ENCODE assay signal across 10 mouse cellular contexts in the genomic region with DNA sequence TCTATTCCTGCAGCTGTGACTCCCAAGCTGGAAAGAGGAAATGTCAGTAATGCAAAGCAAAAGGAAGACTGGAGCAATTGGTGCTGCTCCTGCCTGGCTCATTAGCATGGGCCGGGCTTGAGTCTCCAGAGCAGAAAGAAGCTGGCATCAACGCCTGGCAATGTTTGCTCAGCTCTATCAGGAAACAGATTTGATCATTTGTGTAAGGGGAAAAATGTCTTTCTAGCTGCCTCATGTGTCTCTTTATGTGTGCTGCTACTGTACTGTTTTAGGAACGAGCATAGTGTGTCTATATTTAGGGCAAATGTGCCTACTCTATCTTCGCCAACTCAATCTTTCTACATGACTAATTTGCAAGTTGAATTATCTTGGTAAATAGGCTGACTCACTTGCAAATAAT.
DNase-seq lines count a peak whose midpoint lies in the region; TF ChIP-seq lines count a peak whose summit lies in the region.
"Had no signal": no experiment of that assay in that cellular context is flagged by ENCODE, and none has a peak within 500 bp of the region (broad histone marks: within the 10 kb centered on the region; RNA-seq: fewer than 3 reads in every experiment).

No protein-coding gene starts in this region.

- peaks cover 0 to 24% of the 10 kb centered on the region in 2 experiments; a peak in 2 of 4 replicates for H3K4me1 ChIP-seq in CH12.LX (ENCODE audit: control insufficient read depth in 1 of 2, insufficient read depth in 2 of 2)
- no peaks in the 10 kb centered on the region for H3K4me1 ChIP-seq in thymus, adult 2 months (replicated peaks; ENCODE audit: control insufficient read depth, insufficient read depth, low read length)
- H3K4me1 ChIP-seq: heart, embryonic 10.5 days; limb, embryonic 13.5 days had no signal

- no peak overlapping the region for H3K4me2 ChIP-seq in CH12.LX (ENCODE audit: insufficient read depth, low read depth, poor library complexity, severe bottlenecking)
- H3K4me2 ChIP-seq: limb, embryonic 13.5 days had no signal

- no peak for TF ChIP-seq RAD21 in CH12.LX (IDR thresholded peaks at IDR 0.05; ENCODE audit: low read depth, low read length)

- H3K9ac ChIP-seq in CH12.LX (ENCODE audit: insufficient read depth, low read depth): no peak overlapping the region
- H3K9ac ChIP-seq: limb, embryonic 13.5 days had no signal

- H3K36me3 ChIP-seq in CH12.LX (replicated peaks in 1 of 2; ENCODE audit: control insufficient read depth in 1 of 2, insufficient read depth in 1 of 2, low read length in 1 of 2): no peaks in the 10 kb centered on the region
- H3K36me3 ChIP-seq in thymus, adult 2 months (ENCODE audit: control insufficient read depth, insufficient read depth, low read length): no peaks in the 10 kb centered on the region
- H3K36me3 ChIP-seq: heart, embryonic 10.5 days; limb, embryonic 13.5 days had no signal

- no peak for TF ChIP-seq POLR2A in CH12.LX (IDR thresholded peaks at IDR 0.05; ENCODE audit: low read depth, low read length)
- no peak for TF ChIP-seq POLR2A in thymus, adult 2 months (IDR thresholded peaks at IDR 0.05; ENCODE audit: control insufficient read depth, extremely low read depth, insufficient read depth, low read length, poor library complexity)

- dilution Hi-C loops in CH12.LX (cut with MboI; ENCODE audit: extremely low pct_ligation_motif_present, extremely low pct_unique_long_range_greater_than_20kb, low sequenced_read_pairs): no loop called here

- TF ChIP-seq EP300 in CH12.LX (IDR thresholded peaks at IDR 0.05; ENCODE audit: low read length): no peak

- no peaks in the 10 kb centered on the region for H3K27me3 ChIP-seq in CH12.LX (replicated peaks)
- H3K27me3 ChIP-seq in thymus, adult 2 months (ENCODE audit: control insufficient read depth, insufficient read depth, low read length): no peaks in the 10 kb centered on the region
- H3K27me3 ChIP-seq: limb, embryonic 13.5 days had no signal

- H3K4me3 ChIP-seq in CH12.LX (replicated peaks in 1 of 3; ENCODE audit: low read depth in 2 of 3, low read length in 2 of 3, poor library complexity in 1 of 3): no peak overlapping the region
- H3K4me3 ChIP-seq in thymus, adult 2 months (ENCODE audit: control insufficient read depth, insufficient read depth, low read length): no peak overlapping the region
- H3K4me3 ChIP-seq: heart, embryonic 10.5 days; limb, embryonic 13.5 days had no signal

- H3K27ac ChIP-seq in CH12.LX (ENCODE audit: insufficient read depth, low read depth): no peak overlapping the region
- no peak overlapping the region for H3K27ac ChIP-seq in thymus, adult 2 months (ENCODE audit: control insufficient read depth, insufficient read depth, low read length)
- H3K27ac ChIP-seq: heart, embryonic 10.5 days; limb, embryonic 13.5 days had no signal

- intact Hi-C loops in left cerebral cortex, postnatal 14 days (cut with DNase I): no loop called here

- peak; percentile 33 to 35 for DNase-seq in cerebellum, postnatal 14 days
- no peak for DNase-seq in cerebellum, adult 11 months
- DNase-seq in CH12.LX (ENCODE audit: extremely low read depth): peak; percentile 24
- peak; percentile 58 for DNase-seq in layer of hippocampus, adult 11-12 months (ENCODE audit: low spot score)
- DNase-seq in left cerebral cortex, postnatal 14 days (ENCODE audit: low spot score in 2 of 2): peak; percentile 44 to 45
- DNase-seq in urinary bladder, adult 2 months (ENCODE audit: low spot score): no peak
- DNase-seq in embryo, embryonic 11 days: no peak
- no peak for DNase-seq in thymus, adult 2 months

- in situ Hi-C loops in CH12.LX (cut with MboI; ENCODE audit: low pct_ligation_motif_present, low pct_unique_long_range_greater_than_20kb, low sequenced_read_pairs): no loop called here

- TF ChIP-seq CTCF in CH12.LX (conservative IDR thresholded peaks at IDR 0.05 in 1 of 2, IDR thresholded peaks at IDR 0.05 in 1 of 2; ENCODE audit: low read depth in 2 of 2, low read length in 2 of 2): no peak
- no peak for TF ChIP-seq CTCF in thymus, adult 2 months (IDR thresholded peaks at IDR 0.05; ENCODE audit: borderline replicate concordance, control insufficient read depth, extremely low read depth, insufficient read depth, low read length, poor library complexity)

- no peaks in the 10 kb centered on the region for H3K79me2 ChIP-seq in CH12.LX (replicated peaks; ENCODE audit: control insufficient read depth, extremely low read depth, insufficient read depth, poor library complexity, severe bottlenecking)

- no peaks in the 10 kb centered on the region for H3K9me3 ChIP-seq in CH12.LX (replicated peaks; ENCODE audit: low read length)
- H3K9me3 ChIP-seq: heart, embryonic 10.5 days; limb, embryonic 13.5 days had no signal

- 79% methylated on average over 4 of the region's 4 CpGs for WGBS in thymus, adult 2 months

TF ChIP-seq in CH12.LX, 34 proteins besides CTCF, POLR2A, EP300 and RAD21:
- no peak for TF ChIP-seq MEF2A (IDR thresholded peaks at IDR 0.05; ENCODE audit: borderline replicate concordance, low read depth, low read length)
- TF ChIP-seq NELFE (IDR thresholded peaks at IDR 0.05; ENCODE audit: low read depth, low read length): no peak
- no peak for TF ChIP-seq SMC3 (IDR thresholded peaks at IDR 0.05; ENCODE audit: low read depth, low read length)
- TF ChIP-seq IRF4 (IDR thresholded peaks at IDR 0.05; ENCODE audit: low read depth, low read length): no peak
- TF ChIP-seq CHD1 (IDR thresholded peaks at IDR 0.05; ENCODE audit: low read depth, low read length): no peak
- TF ChIP-seq KAT2A (IDR thresholded peaks at IDR 0.05; ENCODE audit: insufficient replicate concordance, low read length): no peak
- no peak for TF ChIP-seq TCF12 (IDR thresholded peaks at IDR 0.05; ENCODE audit: low read depth, low read length)
- TF ChIP-seq PAX5 (IDR thresholded peaks at IDR 0.05; ENCODE audit: low read length): no peak

Comparison
In these comparisons a context has a peak if more than half of its experiments do, and no peak if none do; other contexts are left out.
1. DNase-seq: peak in cerebellum, postnatal 14 days (2 of 2), CH12.LX (single experiment), layer of hippocampus, adult 11-12 months (single experiment) and left cerebral cortex, postnatal 14 days (2 of 2); none in cerebellum, adult 11 months (single experiment), urinary bladder, adult 2 months (single experiment), embryo, embryonic 11 days (single experiment) and thymus, adult 2 months (single experiment).